Mouse (Mus musculus): ENCODE results near the gene Gstt2. TPM values are rescaled to one million over a fixed set of nuclear protein-coding genes. Genes with fewer than 3 reads are reported as not detected.
"Not testable (repeated sequence)": the region's sequence is repeated elsewhere in the genome, so short reads cannot be mapped to it uniquely, and the experiment has no call there.

The Gstt2 gene
- polyA plus RNA-seq, 2 experiments from 2014 or later = 47.5 to 54.8 TPM

DNA sequence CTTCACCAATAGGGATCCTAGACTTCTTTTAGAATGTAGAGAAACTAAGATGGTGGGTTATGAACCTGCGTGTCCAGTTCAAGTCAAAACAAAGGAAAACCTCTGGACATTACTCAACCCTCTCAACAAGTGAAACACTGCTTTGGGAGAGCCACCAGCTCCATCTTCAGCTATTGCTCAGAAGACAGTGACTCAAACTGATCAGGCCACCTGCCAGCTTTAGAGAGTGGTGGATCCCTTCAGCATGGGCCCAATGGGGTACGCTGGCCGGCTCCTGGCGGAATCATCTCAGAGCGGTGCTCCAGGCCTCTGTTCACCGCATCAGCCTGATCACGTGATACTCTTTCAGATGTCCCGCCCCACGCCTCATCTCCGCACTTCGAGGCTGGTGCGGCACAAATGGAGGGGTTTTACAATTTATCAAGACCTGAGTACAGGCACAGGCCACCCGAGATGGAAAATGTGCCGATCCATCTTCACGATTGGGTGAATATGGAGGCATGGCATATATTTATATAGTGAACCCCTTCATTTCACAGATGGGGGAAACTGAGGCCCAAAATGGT, 18.3 kb upstream of the Gstt2 start:
- no peak for ATAC-seq

DNA sequence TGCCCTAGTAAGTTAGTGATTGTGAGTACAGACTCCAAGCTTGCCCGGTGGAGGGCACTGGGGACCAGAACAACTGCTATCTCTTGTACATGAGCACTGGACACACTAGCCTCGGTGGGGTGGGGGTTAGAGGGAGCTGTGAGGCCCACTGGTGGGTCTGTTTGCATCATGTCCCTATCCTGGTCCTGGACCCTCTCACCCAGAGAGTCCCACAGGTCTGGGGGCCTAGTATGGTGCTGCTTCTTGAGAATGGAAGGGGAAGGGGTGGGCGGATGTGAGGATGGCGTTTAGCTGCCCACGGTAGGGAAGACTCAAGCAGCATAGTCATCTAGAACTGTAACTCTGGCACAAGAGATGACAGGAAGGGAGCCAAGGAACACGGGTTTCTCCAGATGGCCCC, 17.6 kb upstream of the Gstt2 start:
- ATAC-seq = no peak

DNA sequence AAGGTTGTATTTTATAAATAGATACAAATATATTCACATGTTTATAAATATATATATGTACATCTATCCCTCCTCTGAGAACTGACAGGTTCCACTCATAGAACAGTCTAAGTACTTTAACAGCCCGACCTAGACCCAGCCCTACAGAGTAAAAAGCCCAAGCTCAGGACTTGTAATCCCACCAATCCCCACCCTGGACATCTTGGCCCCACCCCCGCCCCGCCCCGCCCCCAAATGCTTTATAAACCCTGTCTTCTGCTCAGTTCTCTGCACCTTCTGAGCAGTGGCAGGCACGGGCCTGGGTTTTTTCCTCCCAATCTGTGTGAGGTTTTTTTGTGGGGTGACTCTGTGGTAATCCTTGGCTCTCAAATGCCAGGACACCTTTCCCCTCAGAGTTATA, 16.9 kb upstream of the Gstt2 start:
- no peak for ATAC-seq

DNA sequence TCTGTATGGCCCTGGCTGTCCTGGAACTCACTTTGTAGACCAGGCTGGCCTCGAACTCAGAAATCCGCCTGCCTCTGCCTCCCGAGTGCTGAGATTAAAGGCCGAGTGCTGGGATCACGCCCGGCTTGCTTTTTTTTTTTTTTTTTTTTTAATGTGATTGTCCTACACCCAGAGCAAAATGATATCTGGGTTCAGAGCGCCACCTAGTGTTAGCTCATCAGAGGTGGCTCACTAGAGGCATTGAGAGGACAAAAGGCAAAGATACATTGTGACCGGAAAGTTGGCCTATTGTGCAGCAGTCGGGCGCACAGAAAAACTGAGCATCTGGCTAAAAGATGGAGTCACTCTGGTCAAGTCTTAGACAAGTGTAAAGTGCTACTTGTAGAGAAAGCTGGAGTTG, 16.2 kb upstream of the Gstt2 start:
- peak; percentile 90 for ATAC-seq

DNA sequence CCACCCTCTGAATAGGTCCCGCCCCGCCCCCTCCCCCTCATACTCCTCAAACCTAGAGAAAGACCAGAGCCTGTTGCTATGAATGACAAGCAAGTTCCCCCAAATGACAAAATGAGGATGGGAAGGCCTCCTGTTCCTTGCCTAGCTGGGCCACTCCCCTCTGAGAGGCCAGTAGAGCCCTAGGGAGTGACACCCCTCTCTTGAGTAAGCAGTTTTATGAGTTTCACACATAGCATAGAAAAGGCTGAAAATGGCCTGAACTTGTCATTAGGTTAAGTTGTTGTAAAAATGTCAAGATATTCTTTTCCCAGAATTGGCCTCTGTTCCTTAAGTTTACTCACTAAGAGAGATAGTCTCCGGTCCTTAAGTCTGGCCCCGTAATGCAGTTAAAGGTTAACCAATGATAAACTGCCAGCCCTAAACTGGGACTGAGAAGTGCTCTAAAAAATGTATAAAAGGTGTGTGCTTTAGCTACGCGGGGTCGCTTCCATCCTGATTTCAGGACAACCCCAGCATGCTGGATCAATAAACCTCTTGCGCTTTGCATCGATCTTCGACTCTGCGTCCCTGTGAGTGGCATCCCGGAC, 15.4 kb upstream of the Gstt2 start:
- no peak for ATAC-seq

DNA sequence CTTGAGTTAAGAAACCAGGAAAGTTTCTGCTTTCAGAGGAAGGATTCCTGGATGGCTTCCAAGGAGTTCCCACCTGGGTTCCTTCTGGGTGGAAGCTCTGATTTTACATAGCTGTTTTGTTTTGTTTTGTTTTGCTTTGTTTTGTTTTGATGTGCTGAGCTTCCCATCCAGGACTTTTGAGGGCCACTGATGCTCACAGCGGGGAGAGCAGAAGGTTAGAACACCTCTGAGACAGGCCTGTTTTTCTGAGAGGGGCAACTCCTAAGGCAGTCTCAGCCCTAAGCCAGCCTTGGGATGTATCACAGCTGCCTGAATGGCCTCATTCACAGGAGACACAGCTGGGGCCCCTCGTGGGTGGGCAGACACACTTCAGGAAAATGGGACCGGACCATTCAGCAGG, 14.5 kb upstream of the Gstt2 start:
- ATAC-seq = no peak

DNA sequence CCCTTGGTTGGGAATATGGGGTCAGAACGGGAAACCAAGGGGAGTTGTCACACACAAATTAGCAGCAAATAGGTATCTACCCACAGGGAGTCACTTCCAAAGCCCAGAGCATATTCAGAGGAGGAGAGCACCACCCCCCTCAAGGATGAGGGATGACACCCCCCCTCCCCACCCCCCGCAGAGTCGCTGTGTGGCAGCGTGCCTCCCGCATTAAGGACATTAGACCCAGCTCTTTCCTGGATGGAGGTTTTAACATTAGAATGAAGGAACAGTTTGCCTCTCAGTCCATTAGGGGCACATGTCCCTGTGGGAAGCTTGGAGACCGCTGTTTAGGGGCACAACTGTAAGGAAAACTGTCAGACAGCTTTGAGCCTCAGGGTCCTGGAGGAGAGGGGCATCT, 13.9 kb upstream of the Gstt2 start:
- no peak for ATAC-seq

DNA sequence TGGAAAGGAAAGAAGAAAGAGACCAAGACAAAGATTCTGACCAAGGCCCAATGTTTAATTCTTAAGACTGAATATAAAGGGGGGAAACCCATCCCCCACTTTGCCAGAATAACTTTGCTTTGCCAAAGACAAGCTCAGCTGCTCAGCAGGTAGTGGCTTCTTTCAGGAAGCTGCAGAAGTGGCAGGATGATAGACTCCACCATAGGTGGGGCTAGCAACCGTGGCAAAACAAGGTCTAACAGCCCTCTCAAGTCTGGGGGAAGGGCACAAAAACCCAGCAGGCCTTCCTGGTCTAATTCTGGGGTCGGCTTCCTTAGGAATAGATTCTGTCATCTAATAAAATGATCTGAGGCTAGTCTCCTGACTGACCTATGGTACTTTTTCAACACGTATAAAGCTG, 11.2 kb upstream of the Gstt2 start:
- ATAC-seq = no peak

DNA sequence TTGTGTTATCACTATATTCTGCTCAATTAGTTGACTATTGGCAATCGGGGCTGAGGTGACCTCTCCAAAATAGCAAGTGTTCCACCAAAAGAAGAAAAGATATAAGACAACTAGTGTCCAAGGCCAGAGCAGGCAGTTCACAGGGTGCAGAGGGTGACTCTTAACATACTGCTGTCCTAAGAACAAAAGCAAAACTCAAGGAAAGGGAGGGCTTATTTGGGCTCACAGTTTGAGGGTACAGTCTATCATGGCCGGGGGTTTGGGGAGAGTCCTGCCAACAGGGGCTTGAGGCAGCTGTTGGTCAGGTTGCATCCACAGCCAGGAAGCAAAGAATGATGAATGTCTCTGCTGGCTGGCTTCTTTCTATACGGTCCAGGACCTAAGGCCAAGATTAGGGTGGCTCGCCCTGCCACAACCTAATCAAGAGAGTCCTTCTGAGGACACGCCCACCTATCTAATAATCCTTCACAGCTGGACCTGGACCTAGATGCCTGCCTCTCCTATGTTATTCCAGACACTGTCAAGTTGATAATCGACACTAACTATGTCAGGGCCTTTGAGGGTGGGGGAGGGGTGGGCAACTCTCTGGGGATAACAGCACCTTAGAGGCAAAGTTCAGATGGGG, 8.2 kb upstream of the Gstt2 start:
- no peak for ATAC-seq

DNA sequence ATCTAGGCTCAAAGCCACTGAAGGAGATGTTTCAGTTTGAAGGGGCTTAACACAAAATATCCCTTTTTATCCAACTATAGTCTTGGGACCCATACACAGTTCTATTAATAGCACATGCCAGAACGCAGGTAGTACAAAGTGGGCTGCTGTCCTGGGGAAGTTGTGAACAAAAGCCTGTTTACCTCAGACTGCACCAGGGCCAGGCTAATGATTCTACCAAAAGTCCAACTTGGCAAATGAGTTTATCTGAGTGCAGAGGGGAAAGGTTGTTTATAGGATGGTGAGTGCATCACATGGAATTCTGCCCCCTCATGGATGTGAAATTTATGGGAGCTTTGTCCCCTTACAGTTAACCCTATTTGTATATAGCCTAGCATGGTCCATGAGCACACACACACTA, 7.6 kb upstream of the Gstt2 start:
- ATAC-seq = no peak

DNA sequence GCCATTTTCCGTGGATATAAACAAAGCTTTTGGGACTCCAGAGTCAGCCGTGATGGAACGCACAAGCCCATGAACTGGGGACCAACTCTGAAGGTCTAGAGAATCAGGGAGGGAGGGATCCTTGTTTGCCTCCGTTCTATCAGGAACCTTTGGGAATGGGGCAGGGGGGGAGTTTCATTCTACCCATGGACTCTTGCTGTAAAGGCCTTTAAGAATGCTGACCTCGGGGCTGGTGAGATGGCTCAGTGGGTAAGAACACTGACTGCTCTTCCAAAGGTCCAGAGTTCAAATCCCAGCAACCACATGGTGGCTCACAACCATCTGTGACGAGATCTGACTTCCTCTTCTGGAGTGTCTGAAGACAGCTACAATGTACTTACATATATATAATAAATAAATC, 6.7 kb upstream of the Gstt2 start:
- ATAC-seq = not testable (repeated sequence)

DNA sequence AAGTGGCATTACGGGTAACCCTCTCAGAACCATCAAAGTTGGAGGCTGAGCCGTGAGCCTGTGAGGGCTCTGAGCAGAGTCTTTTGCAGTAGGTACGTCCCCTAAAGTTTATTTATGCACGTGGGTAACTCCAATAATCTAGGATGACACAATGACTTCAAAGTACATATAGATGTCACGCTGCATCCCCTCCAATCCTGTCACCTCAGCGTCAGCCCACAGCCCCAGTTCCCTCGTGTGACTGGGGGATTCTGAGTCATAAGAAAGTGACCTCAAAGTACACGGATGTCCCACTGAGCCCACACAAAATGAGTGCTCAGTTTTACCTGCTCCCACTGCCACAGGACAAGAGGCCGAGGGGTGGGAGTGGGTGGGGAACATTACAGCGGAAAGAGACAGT, 1.9 kb upstream of the Gstt2 start:
- ATAC-seq = peak; percentile 48

DNA sequence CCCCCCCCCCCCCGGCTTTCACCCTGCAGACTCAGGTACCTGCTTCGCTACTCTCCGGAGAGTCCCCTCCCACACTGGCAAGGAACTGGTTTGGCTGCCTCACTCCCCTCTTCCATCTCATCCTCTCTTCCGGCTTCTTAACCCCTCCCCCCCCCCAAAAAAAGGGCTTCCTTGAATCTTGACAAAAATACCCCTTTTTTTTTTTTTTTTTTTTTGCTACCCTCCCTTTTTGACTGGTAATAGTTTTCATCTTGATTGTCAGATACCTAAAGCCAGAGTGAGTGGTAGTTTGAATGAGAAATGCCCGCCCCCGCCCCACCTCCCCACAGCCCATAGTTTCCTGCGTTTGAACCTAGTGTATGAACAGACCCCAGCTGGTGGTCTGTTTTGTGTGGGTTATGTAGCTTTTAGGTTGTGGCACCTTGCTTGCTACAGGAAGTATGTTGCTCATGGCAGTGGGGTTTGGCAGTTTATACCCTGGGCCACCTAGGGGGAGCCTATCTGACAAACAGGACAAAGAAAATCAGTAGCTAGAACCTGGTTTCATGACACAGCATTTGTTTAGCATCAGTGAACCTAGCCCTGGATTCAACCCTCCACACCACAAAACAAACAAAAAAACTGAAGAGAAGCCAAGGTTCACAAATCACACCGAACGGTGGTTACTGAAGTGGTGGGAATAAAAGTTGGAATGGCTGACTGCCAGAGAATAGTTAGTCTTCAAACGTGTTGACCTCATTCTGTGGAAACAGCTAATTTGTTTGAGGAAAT, 1.3 kb downstream of the Gstt2 start:
- ATAC-seq = peak; percentile 41

DNA sequence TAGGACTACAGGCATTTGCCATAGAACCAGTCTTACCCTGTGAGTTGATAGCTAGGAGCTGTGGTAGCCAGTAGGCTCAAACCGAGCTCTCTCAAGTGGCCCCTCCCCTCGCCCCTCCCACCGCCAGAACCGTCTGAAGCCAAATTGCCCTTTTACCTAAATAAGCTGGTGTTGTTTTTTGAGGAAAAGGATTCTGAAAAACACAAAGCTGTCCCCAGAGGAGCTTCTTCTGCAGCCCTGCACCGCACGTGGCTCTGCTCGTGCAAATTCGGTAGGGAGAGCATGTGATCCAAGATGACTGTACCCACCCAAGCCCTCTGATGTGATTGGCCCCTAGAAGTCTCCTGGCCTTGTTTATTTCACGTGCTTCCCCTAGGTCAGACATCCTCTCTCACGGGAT, 1.9 kb downstream of the Gstt2 start:
- ATAC-seq = peak; percentile 57

DNA sequence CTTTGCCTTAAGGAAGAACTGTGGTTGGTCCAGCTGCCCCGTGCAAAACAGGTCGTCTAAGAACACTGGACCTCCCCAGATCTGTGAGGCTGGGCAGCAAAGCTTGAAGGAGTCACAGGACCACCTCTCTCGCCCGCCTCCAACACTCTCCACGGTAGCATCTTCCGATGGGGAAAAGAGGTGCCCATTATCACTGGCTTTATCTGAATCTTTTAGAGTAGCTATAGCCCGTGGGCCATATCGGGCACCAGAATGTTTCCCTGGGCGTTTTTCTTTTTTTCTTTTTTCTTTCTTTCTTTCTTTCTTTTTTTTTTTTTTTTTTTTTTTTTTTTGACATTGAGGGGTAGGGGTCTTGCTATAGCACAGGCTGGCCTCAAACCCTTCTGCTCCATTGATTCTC, 2.5 kb downstream of the Gstt2 start:
- ATAC-seq = no peak

DNA sequence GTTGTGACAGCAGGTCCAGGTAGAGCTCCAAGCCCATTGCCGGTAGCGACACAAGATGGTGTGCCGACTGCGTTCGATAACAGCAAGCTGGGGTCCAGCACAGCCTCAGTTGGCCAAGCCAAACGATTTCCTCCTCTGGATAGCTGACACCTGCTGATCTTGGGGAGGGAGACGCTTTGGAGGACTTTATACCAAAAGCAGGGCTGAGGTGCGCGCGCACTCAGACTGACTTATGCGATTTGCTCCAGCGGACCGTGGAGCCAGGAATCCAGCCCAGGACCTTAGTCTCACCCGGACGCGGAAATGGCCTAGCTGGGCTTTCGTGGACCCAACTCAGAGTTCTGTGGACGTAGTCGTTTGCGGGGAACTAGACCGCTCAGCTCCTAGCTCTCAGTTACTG, 3.0 kb downstream of the Gstt2 start:
- peak; percentile 7 for ATAC-seq

DNA sequence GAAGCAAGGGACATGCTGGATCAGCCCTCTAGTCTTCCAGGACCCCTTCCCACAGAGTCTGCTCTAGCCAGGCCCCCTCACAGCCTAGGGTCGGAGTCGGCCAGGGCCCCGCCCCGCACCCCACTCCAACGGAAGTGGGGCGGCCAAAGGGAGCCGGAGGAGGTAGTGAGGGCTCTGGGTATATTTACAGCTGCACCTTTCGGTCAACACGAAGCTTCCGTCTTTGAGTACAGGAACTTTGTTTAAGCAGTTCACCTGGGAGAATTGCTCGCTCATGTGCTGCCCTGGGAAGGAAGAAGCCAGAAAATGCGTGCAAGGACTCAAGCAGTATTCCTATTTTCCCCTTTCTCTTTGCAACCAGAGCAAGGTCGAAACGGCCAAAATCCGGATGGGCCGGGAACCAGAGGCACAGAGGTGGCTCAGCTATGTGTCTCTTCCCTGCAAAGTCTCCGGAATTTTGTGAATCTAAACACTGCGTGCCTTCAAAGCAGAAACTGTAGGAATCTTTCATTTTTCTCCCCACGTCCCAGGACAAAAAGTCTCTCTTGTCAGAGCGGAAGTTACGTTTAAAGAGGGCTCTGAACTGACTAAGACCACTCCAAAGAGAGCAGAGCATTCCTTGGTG, 3.7 kb downstream of the Gstt2 start:
- no peak for ATAC-seq

DNA sequence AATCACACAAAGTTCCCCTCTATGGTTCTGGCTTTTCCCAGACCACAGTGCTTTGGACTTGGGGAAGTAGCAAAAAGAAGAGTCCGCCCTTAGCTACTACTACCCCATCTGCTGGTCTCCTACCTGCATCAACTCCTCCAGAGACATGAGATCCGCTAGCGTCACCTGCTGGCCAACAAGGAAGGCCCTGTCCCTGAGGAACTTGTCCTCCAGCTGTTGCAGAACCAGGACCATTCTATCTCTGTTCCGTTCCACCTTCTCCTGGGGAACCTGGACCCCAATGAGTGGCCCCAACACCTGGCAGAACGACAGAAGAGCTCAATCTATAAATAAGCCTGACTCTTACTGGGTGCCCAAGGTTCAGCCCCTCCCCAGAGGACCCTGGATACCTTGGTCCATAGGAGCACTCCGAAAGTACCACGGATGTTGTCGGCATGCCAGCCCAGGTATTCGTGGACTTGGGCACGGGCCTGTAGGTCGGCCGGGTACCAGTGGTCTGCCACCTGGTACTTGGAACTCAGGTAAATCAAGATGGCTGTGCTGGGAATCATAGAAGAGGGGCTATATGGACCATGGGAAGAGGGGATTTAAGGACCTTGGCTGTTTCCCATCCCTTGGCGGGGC, 4.8 kb downstream of the Gstt2 start:
- ATAC-seq = no peak

DNA sequence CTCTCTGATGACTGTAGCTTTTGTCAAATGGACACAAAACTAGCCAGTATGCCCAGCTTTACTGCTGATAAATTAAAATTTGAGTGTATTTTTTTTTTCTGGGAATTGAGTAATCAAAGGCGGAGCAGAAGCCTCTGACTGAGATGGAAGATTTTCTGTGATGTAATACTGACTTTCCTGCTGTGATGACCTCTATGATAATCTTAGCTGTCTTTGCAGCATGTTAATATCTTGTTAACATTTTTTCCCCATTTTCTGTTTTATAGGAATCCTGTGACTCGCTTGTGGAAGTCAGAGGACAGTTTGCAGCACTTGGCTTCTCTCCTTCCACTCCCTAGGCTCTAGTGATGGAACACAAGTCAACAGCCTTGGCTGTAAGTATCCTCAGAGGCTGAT, 7.0 kb downstream of the Gstt2 start:
- no peak for ATAC-seq

DNA sequence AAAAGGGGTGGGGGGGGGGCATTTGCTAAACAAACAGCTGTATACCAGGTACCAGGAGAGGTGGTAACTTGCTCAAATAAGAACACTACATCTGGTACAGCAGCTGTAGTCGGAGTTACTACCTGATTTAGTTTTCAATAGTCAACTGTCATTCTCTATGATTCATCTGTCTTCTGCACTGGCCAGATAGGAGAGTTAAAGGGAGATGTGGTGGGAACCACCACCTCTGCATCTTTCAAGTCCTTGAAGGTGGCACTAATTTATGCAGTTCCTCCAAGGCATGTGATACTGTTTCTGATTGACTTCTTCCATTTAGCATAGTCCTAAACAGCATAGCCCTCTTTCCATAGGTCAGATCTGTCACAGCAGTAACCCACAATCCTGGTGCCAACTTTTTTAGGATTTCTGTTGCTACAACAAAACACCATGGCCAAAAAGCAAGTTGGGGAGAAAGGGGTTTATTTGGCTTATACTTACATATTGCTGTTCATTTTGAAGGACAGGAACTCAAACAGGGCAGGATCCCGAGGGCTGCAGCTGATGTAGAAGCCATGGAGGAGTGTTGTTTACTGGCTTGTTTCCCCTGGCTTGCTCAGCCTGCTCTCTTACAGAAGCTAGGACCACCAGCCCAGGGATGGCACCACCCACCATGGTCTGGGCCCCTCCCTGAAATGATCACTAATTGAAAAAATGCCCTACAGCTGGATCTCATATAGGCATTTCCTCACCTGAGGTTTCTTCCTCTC, 7.5 kb downstream of the Gstt2 start:
- ATAC-seq = no peak

DNA sequence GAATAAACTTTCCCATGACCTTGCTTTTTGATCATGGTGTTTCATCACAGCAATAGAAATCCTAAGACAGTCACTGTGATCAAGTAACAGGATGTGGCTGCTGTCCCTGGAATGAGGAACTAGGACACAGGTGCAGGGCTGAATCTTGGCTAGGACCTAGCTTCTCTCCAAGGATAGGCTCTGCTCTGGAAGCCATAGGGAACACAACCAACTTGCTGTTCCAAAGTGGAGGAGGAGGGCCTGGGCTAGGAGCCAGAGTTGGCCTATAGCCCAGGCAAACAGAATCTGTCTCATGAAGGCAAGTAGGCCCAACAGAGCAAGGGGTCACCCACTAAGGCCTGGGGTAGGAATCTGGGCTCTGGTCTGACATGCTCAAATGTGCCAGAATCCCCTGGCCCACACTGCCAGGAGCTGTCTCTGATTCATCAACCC, 8.7 kb downstream of the Gstt2 start:
- no peak for ATAC-seq

DNA sequence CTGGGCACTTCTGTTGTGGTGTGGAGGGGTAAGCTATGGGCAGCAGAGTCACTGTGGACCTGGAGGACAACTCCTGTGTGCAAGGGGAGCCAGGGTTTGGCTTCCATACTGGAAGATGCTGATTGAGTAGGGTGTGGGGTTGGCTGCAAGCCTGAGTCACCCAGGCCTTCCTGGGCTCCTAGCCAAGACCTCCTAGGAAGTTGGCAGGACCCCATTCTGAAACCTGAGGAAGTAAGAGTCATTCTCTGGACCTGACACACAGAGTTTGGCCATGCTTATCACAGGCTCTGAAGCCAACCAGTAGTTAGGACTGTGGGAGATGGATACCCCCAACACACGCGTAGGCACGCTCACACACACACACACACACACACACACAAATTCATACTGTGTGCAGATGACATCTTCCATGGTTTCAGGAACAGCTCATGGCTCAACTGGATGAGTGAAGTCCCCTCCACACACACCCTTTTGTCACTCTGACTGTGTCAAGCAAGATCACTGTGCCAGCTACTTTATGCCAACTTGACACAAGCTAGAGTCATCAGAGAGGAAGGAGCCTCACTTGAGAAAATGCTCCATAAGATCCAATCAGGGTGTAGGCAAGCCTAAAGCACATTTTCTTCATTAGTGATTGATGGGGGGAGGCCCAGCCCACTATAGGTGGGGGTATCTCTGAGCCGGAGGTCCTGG, 9.4 kb downstream of the Gstt2 start:
- no peak for ATAC-seq

Data from CD4-positive, CD25-positive, alpha-beta regulatory T cell, adult 4 months (primary cell).